Mouse (Mus musculus): ENCODE results near the gene Tmed9. TPM values are rescaled to one million over a fixed set of nuclear protein-coding genes. Genes with fewer than 3 reads are reported as not detected.
A peak's percentile ranks its signal among the peaks of the same experiment; 100 is the strongest.
"Not testable (repeated sequence)": the region's sequence is repeated elsewhere in the genome, so short reads cannot be mapped to it uniquely, and the experiment has no call there.

Tmed9 gene
- polyA plus RNA-seq, 1 experiment from 2014 or later = 93.5 TPM

GRCm38 (mm10) chr13:55622649-55623541, 49.4 kb downstream of the Tmed9 start, which contains the start of gene Caml:
TSS of gene Caml (plus strand) at chr13:55623005.
- H3K4me3 ChIP-seq = peak within 1 kb of the TSS; percentile 89
- H3K9ac ChIP-seq = peak within 1 kb of the TSS; percentile 89
- H3K4me1 ChIP-seq = peaks cover 39% of the 10 kb centered on the region
- no peaks in the 10 kb centered on the region for H3K27me3 ChIP-seq (replicated peaks)
- H3K9me3 ChIP-seq = no peaks in the 10 kb centered on the region
- H3K27ac ChIP-seq = peak within 1 kb of the TSS; percentile 93
- peak within 1 kb of the TSS; percentile 64 for H3K4me2 ChIP-seq
- peak; percentile 98 for ATAC-seq (replicated peaks)
- 0 out of 2 replicates have a peak, but pooled peaks cover 4% of the 10 kb centered on the region for H3K36me3 ChIP-seq (replicated peaks)
- WGBS = under 1% methylated on average over 59 of the region's 59 CpGs

DNA sequence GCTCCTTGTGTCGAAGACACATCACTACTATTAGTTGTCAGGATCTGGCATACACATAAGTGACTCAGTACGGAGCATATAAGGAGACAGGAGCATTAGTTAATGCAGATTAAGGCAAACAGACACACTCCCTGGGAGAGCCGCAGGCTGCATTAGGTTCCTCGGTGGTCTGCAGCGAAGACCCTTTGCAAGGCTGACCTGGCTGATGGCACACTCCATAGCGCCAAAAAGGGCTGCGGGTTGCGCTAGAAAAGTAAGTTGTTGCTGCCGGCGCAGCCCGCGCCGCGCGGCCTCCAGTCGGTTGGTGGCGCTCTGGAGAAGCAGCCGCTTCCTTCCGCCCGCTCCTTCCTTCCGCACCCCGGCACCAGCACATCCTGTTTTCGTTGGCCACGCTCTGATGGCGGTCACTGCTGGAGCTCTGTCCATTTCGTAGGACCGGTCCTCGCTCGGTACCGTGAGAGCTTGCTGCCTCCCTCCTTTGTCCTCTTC, 61.2 kb downstream of the Tmed9 start, which contains the start of gene Ddx46:
Gene Ddx46, plus strand, starts transcription at position 389 of the 489 bp plus-strand sequence.
- H3K4me3 ChIP-seq = peak within 1 kb of the TSS; percentile 99
- peak within 1 kb of the TSS; percentile 95 for H3K9ac ChIP-seq
- H3K4me1 ChIP-seq = peaks cover 21% of the 10 kb centered on the region
- no peaks in the 10 kb centered on the region for H3K9me3 ChIP-seq
- H3K4me2 ChIP-seq = peak within 1 kb of the TSS; percentile 78
- WGBS = 5% methylated on average over 30 of the region's 30 CpGs
- H3K27me3 ChIP-seq (replicated peaks) = no peaks in the 10 kb centered on the region
- peaks cover 22% of the 10 kb centered on the region for H3K36me3 ChIP-seq (replicated peaks)
- ATAC-seq (replicated peaks) = peak; percentile 91
- peak within 1 kb of the TSS; percentile 74 for H3K27ac ChIP-seq

- H3K36me3 ChIP-seq (replicated peaks) = peaks cover 22% of the 10 kb centered on the region
- no peaks in the 10 kb centered on the region for H3K27me3 ChIP-seq (replicated peaks)
- H3K4me3 ChIP-seq = peak overlapping the region; percentile 99
- no peaks in the 10 kb centered on the region for H3K9me3 ChIP-seq
- under 1% methylated on average over 39 of the region's 40 CpGs for WGBS
- ATAC-seq (replicated peaks) = peak; percentile 77
- peak overlapping the region; percentile 95 for H3K9ac ChIP-seq
- peaks cover 21% of the 10 kb centered on the region for H3K4me1 ChIP-seq
- peak overlapping the region; percentile 74 for H3K27ac ChIP-seq
- peak overlapping the region; percentile 78 for H3K4me2 ChIP-seq
Measured at GRCm38 (mm10) chr13:55635146-55635571, 61.6 kb downstream of the Tmed9 start.

DNA sequence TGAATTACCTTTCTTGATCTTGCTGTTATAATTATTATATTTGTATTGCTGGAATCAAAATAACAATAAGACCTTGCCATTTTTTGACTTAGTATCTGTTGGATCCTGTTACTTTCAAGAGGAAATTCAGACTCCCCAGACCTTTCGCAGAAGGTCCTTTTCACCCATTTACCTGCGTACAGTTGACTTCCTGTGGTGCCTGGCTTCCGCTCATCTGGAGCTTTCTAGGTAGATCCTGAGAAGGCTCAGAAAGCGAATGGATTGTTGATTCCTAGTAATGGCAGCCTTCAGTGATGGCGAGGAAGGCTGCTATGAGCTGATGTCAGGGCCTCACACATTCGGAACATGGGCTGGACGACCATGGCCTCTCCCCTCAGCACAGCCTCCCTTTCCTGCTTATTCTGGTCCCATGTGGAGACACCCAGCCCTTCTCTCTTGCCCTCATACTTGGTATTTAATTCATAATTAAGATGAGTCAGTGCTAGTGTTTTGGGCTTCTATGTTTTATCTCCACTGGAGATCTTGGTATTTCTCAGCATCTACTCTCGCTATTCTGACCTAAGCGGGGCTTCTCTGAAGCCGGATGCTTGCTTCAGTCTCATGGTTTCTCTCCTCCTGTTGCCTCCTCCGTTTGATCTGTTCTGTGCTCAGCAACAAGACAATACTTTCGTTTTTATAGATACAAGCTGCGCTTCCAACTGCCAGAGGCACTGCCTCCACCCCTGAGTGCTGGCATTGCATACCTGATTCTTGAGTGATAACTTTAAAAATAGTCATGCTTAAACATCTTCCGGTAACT, 62.9 kb downstream of the Tmed9 start:
- Histone ChIP-seq H3K4me1 (peaks cover 21% of the 10 kb centered on the region), H3K36me3 (replicated peaks) (peaks cover 27% of the 10 kb centered on the region), H3K9ac (no peak overlapping the region), H3K4me2 (peak overlapping the region; percentile 78), H3K27ac (no peak overlapping the region), H3K4me3 (peak overlapping the region; percentile 99; the same call in 1 of the 2 replicates), H3K9me3 (no peaks in the 10 kb centered on the region), H3K27me3 (replicated peaks) (no peaks in the 10 kb centered on the region)
- WGBS = 91% methylated on average over 14 of the region's 14 CpGs
- ATAC-seq (replicated peaks) = no peak

DNA sequence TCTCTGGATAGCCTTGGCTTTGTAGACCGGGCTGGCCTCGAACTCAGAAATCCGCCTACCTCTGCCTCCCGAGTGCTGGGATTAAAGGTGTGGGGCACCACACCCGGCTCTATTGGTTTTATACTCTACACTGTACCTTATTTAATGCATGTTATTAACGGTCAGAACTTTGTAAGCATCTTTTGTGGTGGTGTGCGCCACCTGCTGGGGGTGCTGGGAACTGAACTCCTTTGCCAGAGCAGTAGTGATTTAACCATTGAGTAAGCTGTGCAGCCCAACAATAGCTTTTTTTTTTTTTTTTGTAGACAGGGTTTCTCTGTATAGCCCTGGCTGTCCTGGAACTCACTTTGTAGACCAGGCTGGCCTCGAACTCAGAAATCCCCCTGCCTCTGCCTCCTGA, 66.9 kb downstream of the Tmed9 start:
- Histone ChIP-seq H3K4me1 (peaks cover 17% of the 10 kb centered on the region), H3K36me3 (replicated peaks) (peaks cover 21% of the 10 kb centered on the region)

DNA sequence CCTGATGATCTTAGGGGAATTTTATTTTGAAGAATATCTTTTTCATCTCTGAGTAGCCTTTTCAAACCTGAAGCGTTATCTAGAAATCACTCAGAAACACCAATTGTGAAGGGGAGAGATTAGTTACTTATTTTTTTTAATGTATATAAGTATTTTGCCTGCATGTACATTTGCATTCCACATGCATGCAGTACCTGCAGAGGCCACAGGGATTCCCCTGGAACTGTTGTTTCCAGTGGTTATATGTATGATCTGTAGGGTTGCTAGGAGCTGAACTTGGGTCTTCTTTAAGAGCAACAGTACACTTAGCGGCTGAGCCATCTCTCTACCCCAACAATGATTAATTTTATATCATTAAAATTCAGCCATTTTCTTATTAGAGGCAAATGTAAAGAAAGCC, 71.0 kb downstream of the Tmed9 start:
- no peak overlapping the region for H3K4me2 ChIP-seq
- H3K9ac ChIP-seq = no peak overlapping the region
- no peak overlapping the region for H3K4me3 ChIP-seq
- H3K9me3 ChIP-seq = no peaks in the 10 kb centered on the region
- H3K36me3 ChIP-seq (replicated peaks) = peaks cover 53% of the 10 kb centered on the region
- ATAC-seq (replicated peaks) = no peak
- no peak overlapping the region for H3K27ac ChIP-seq
- H3K27me3 ChIP-seq (replicated peaks) = no peaks in the 10 kb centered on the region
- 89% methylated on average over 2 of the region's 2 CpGs for WGBS
- H3K4me1 ChIP-seq = no peaks in the 10 kb centered on the region

More for the DNA sequence above, 66.9 kb downstream of the Tmed9 start:
- not testable (repeated sequence) for H3K9ac ChIP-seq; H3K4me2 ChIP-seq; ATAC-seq (replicated peaks); H3K9me3 ChIP-seq; H3K27me3 ChIP-seq (replicated peaks); H3K27ac ChIP-seq; H3K4me3 ChIP-seq
- WGBS = 49% methylated on average over 8 of the region's 8 CpGs

Other genes with a start within 250 kb of the Tmed9 start
- 7.6 and 11.8 TPM in 2 replicates for gene Mxd3, start 243.9 kb upstream of the Tmed9 start, polyA plus RNA-seq (2015; fragmentation: Nextera tagmentation; extraction: Ambion mirVana)
- 57.1 and 57.5 TPM in 2 replicates for gene Lman2, start 210.9 kb upstream of the Tmed9 start, polyA plus RNA-seq (2015; fragmentation: Nextera tagmentation; extraction: Ambion mirVana)
- 0.34 and 0.52 TPM in 2 replicates for gene Rgs14, start 204.0 kb upstream of the Tmed9 start, polyA plus RNA-seq (2015; fragmentation: Nextera tagmentation; extraction: Ambion mirVana)
- 0.05 TPM in 1 of 2 replicates, not detected in the other for gene Slc34a1, start 175.5 kb upstream of the Tmed9 start, polyA plus RNA-seq (2015; fragmentation: Nextera tagmentation; extraction: Ambion mirVana)
- gene Pfn3, start 158.5 kb upstream of the Tmed9 start, polyA plus RNA-seq (2015; fragmentation: Nextera tagmentation; extraction: Ambion mirVana) = 0.43 and 0.45 TPM in 2 replicates
- 0.09 and 0.14 TPM in 2 replicates for gene F12, start 146.9 kb upstream of the Tmed9 start, polyA plus RNA-seq (2015; fragmentation: Nextera tagmentation; extraction: Ambion mirVana)
- gene Grk6, start 128.7 kb upstream of the Tmed9 start, polyA plus RNA-seq (2015; fragmentation: Nextera tagmentation; extraction: Ambion mirVana) = 40.8 and 41.4 TPM in 2 replicates
- 5.5 and 5.7 TPM in 2 replicates for gene Prr7, start 109.5 kb upstream of the Tmed9 start, polyA plus RNA-seq (2015; fragmentation: Nextera tagmentation; extraction: Ambion mirVana)
- gene Dbn1, start 85.6 kb upstream of the Tmed9 start, polyA plus RNA-seq (2015; fragmentation: Nextera tagmentation; extraction: Ambion mirVana) = 622 and 645 TPM in 2 replicates
- 167 and 171 TPM in 2 replicates for gene Pdlim7, start 60.1 kb upstream of the Tmed9 start, polyA plus RNA-seq (2015; fragmentation: Nextera tagmentation; extraction: Ambion mirVana)
- gene Dok3, start 44.4 kb upstream of the Tmed9 start, polyA plus RNA-seq (2015; fragmentation: Nextera tagmentation; extraction: Ambion mirVana) = 5.6 and 6.4 TPM in 2 replicates
- 61.2 and 63.6 TPM in 2 replicates for gene Ddx41, start 37.1 kb upstream of the Tmed9 start, polyA plus RNA-seq (2015; fragmentation: Nextera tagmentation; extraction: Ambion mirVana)
- 62.9 and 65.2 TPM in 2 replicates for gene Fam193b, start 2.6 kb upstream of the Tmed9 start, polyA plus RNA-seq (2015; fragmentation: Nextera tagmentation; extraction: Ambion mirVana)
- gene B4galt7, start 26.2 kb downstream of the Tmed9 start, polyA plus RNA-seq (2015; fragmentation: Nextera tagmentation; extraction: Ambion mirVana) = 48.6 and 51.4 TPM in 2 replicates
- 94.4 and 103 TPM in 2 replicates for gene Caml, start 49.3 kb downstream of the Tmed9 start, polyA plus RNA-seq (2015; fragmentation: Nextera tagmentation; extraction: Ambion mirVana)
- 26.0 and 27.2 TPM in 2 replicates for gene Ddx46, start 61.3 kb downstream of the Tmed9 start, polyA plus RNA-seq (2015; fragmentation: Nextera tagmentation; extraction: Ambion mirVana)
- gene B230219D22Rik, start 119.4 kb downstream of the Tmed9 start, polyA plus RNA-seq (2015; fragmentation: Nextera tagmentation; extraction: Ambion mirVana) = 82.3 and 82.9 TPM in 2 replicates
- gene Txndc15, start 140.9 kb downstream of the Tmed9 start, polyA plus RNA-seq (2015; fragmentation: Nextera tagmentation; extraction: Ambion mirVana) = 138 and 141 TPM in 2 replicates
- gene Pcbd2, start 153.6 kb downstream of the Tmed9 start, polyA plus RNA-seq (2015; fragmentation: Nextera tagmentation; extraction: Ambion mirVana) = 17.3 and 17.4 TPM in 2 replicates
- 0.13 and 0.17 TPM in 2 replicates for gene Catsper3, start 210.8 kb downstream of the Tmed9 start, polyA plus RNA-seq (2015; fragmentation: Nextera tagmentation; extraction: Ambion mirVana)

Measured in midbrain, embryonic 15.5 days (tissue).